Mouse (Mus musculus) liver, embryonic 13.5 days (tissue): Measurements from ENCODE around the gene Slc7a7. TPM values are rescaled to one million over a fixed set of nuclear protein-coding genes. Genes with fewer than 3 reads are reported as not detected.
A peak's percentile ranks its signal among the peaks of the same experiment; 100 is the strongest.

Source experiments
- ATAC-seq: fragments of 200-750 bp; cut with Nextera tagmentation; 2 replicates; pipeline ENCODE4 v1.8.0; 2017; ENCODE audit warnings: low read depth, mild to moderate bottlenecking, moderate number of reproducible peaks, moderate library complexity
- DNase-seq: peaks from one replicate; pipeline ENCODE4 v3.0.0; 2022
- H3K27ac ChIP-seq: fragments of 300-500 bp; sonication (generic); 2 replicates; pipeline ENCODE4 v1.5.1; 2015; ENCODE audit warnings: moderate library complexity, mild to moderate bottlenecking, inconsistent platforms
- H3K27me3 ChIP-seq: fragments of 300-500 bp; sonication (generic); 2 replicates; pipeline ENCODE4 v1.6.1; 2015; ENCODE audit warnings: mild to moderate bottlenecking, inconsistent platforms
- H3K36me3 ChIP-seq: fragments of 300-500 bp; sonication (generic); 2 replicates; pipeline ENCODE4 v1.6.1; 2015; ENCODE audit warnings: mild to moderate bottlenecking, inconsistent platforms
- H3K4me1 ChIP-seq: fragments of 300-500 bp; sonication (generic); replicated peaks from 2 replicates; pipeline ENCODE4 v1.6.1; 2015; ENCODE audit warnings: inconsistent platforms
- H3K4me2 ChIP-seq: fragments of 300-500 bp; sonication (generic); 2 replicates; pipeline ENCODE4 v1.6.1; 2015; ENCODE audit warnings: inconsistent platforms, mild to moderate bottlenecking, moderate library complexity
- H3K4me3 ChIP-seq: fragments of 300-500 bp; sonication (generic); replicated peaks from 2 replicates; pipeline ENCODE4 v1.5.1; 2015; ENCODE audit warnings: mild to moderate bottlenecking, inconsistent platforms
- H3K9ac ChIP-seq: fragments of 300-500 bp; sonication (generic); 2 replicates; pipeline ENCODE4 v1.6.1; 2015; ENCODE audit warnings: mild to moderate bottlenecking, inconsistent platforms
- H3K9me3 ChIP-seq: fragments of 300-500 bp; sonication (generic); replicated peaks from 2 replicates; pipeline ENCODE4 v1.6.1; 2016; ENCODE audit warnings: inconsistent platforms
- WGBS: fragments of 180-500 bp; shearing (Covaris S2); methylation state at CpG from one replicate; pipeline ENCODE4 v1.1.7; 2015; ENCODE audit not compliant: insufficient replicate concordance; 5-methylcytosine and 5-hydroxymethylcytosine counted together
- polyA plus RNA-seq: library from polyadenylated mRNA; unstranded; fragments of >200 nt; fragmentation: Nextera tagmentation; extraction: Ambion mirVana; gene quantifications from 2 replicates; pipeline ENCODE4 v1.2.1, GENCODE M21; 2015

Gene Slc7a7
- polyA plus RNA-seq, 1 experiment from 2014 or later, result 8.6 TPM

DNA sequence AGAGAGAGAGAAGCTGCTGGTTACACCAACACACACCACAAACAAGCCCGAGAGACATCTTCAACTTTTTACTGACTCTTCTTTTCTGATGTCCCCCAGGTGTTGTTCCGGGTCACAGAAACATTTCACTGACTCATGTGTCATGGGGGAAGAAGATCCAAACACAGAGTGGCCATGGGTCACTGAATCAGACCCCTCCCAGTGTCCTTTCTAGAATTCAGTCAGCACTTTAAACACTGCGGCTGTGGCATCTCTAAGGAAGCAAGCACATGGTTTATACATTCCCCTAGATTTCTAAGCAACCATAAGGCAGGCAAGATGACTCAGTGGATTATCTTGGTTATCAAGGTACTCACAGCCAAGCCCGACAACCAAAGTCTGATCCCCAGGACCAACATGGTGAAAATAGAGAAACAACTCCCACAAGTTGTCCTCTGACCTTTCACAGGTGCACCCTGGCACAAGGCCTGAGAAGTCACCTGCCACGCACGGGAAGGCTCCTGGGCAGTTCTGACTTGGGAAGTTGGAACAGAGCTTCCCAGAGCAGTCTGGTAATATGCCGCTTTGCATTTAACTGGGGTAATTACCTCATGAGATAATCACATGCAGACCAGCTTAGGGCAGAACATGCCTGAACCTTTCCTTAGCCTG, 31.5 kb downstream of the Slc7a7 start:
- Histone ChIP-seq H3K36me3 (no peaks in the 10 kb centered on the region), H3K9me3 (no peaks in the 10 kb centered on the region), H3K27ac (no peak overlapping the region), H3K4me1 (peaks cover 34% of the 10 kb centered on the region), H3K27me3 (no peaks in the 10 kb centered on the region), H3K4me3 (no peak overlapping the region), H3K4me2 (no peak overlapping the region), H3K9ac (no peak overlapping the region)
- DNase-seq, result no peak
- no peak for ATAC-seq
- WGBS, result 68% methylated on average over 7 of the region's 7 CpGs

- 45% methylated on average over 8 of the region's 8 CpGs for WGBS
- H3K4me3 ChIP-seq, result no peak overlapping the region
- H3K27me3 ChIP-seq, result no peaks in the 10 kb centered on the region
- ATAC-seq (peak; percentile 37; the same call in 1 of the 2 replicates), DNase-seq (no peak)
- no peak overlapping the region; the same call in 1 of the 2 replicates for H3K27ac ChIP-seq
- peaks cover 50% of the 10 kb centered on the region for H3K4me1 ChIP-seq
- H3K4me2 ChIP-seq, result no peak overlapping the region
- no peaks in the 10 kb centered on the region for H3K9me3 ChIP-seq
- no peak overlapping the region for H3K9ac ChIP-seq
- H3K36me3 ChIP-seq, result no peaks in the 10 kb centered on the region
These were observed 33.2 kb downstream of the Slc7a7 start for GRCm38 (mm10) chr14:54384396-54384795.

GRCm38 (mm10) chr14:54383355-54383771, 34.2 kb downstream of the Slc7a7 start:
- DNase-seq (no peak), ATAC-seq (peak; percentile 53)
- Histone ChIP-seq H3K9ac (no peak overlapping the region), H3K36me3 (no peaks in the 10 kb centered on the region), H3K4me2 (no peak overlapping the region), H3K4me3 (no peak overlapping the region), H3K27me3 (no peaks in the 10 kb centered on the region), H3K9me3 (no peaks in the 10 kb centered on the region), H3K27ac (peak overlapping the region; percentile 66), H3K4me1 (peaks cover 50% of the 10 kb centered on the region)
- WGBS, result 30% methylated on average over 4 of the region's 4 CpGs

DNA sequence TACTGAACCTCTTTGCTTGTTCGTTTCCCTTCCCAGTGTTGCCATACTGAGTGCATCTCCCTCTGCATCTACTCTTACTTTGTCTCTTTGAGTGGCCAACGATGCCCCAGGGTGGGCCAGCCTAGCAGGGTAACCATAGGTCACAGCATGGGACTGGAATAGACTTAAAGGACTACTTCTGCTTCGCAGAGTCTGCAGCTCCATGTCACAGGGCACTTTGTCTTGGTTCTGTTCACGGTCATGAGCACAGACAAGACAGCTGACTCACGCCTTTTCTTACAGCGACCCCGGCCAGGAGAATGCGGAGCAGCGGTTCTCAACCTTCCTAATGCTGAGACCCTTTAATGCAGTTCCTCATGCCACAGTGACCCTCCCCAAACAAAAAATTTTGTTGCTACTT, 34.9 kb downstream of the Slc7a7 start:
- no peak overlapping the region for H3K4me2 ChIP-seq
- H3K9ac ChIP-seq, result no peak overlapping the region
- 70% methylated on average over 9 of the region's 9 CpGs for WGBS
- no peak for DNase-seq
- H3K27me3 ChIP-seq, result no peaks in the 10 kb centered on the region
- H3K9me3 ChIP-seq, result no peaks in the 10 kb centered on the region
- peak overlapping the region; percentile 66; the same call in 1 of the 2 replicates for H3K27ac ChIP-seq
- H3K4me3 ChIP-seq, result no peak overlapping the region
- ATAC-seq, result no peak
- peaks cover 50% of the 10 kb centered on the region for H3K4me1 ChIP-seq
- H3K36me3 ChIP-seq, result no peaks in the 10 kb centered on the region

DNA sequence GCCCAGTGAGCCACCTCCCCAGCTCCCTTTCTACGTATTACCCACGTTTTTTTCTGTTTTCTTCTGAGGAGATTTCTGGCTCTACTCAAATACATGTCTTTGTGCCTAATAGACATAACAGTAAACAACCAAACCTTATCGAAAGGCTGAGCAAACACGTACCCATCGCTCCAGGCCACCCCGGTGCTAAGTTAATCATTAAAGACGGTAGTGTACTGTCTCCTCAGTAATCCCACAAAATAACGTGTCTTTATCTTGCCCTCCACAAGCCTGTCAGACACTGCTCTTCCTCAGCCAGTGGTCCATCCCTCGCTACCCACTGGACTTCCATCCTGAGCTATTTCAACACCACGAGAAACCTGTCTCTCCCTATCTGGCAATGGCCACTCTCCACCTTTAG, 35.8 kb downstream of the Slc7a7 start:
- no peak for ATAC-seq
- no peak for DNase-seq

GRCm38 (mm10) chr14:54380616-54381015, 37.0 kb downstream of the Slc7a7 start:
- no peak overlapping the region for H3K4me3 ChIP-seq
- no peak overlapping the region for H3K4me2 ChIP-seq
- H3K27me3 ChIP-seq, result no peaks in the 10 kb centered on the region
- peaks cover 50% of the 10 kb centered on the region for H3K4me1 ChIP-seq
- WGBS, result 71% methylated on average over 4 of the region's 4 CpGs
- H3K9me3 ChIP-seq, result no peaks in the 10 kb centered on the region
- DNase-seq (no peak), ATAC-seq (no peak)
- H3K27ac ChIP-seq, result no peak overlapping the region
- no peak overlapping the region for H3K9ac ChIP-seq
- H3K36me3 ChIP-seq, result no peaks in the 10 kb centered on the region

More for the DNA sequence above, 35.8 kb downstream of the Slc7a7 start:
- Histone ChIP-seq H3K9me3 (no peaks in the 10 kb centered on the region), H3K27me3 (no peaks in the 10 kb centered on the region), H3K27ac (peak overlapping the region; percentile 44), H3K36me3 (no peaks in the 10 kb centered on the region), H3K4me2 (no peak overlapping the region), H3K9ac (no peak overlapping the region), H3K4me3 (no peak overlapping the region), H3K4me1 (peaks cover 50% of the 10 kb centered on the region)
- WGBS, result 59% methylated on average over 10 of the region's 10 CpGs

DNA sequence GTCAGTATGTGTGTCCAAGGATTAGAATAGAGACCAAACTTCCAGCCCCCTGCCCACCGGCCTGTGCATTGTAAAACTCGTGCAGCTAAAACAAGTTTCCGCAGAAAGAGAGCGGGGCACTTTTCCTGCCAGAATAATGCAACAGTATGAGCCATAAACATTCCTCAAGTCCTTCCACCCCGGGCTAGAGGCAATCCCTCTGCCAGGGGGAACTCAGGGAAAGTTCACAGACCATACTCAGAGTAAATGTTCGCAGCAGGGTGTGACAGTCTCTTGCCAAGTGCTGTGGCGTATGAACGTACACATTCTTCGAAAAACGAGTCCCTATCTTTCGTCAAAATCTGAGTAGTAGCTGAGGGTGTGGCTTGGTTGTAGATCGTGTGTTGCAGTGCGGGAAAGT, 38.0 kb downstream of the Slc7a7 start:
- no peaks in the 10 kb centered on the region for H3K9me3 ChIP-seq
- H3K4me3 ChIP-seq, result no peak overlapping the region
- no peaks in the 10 kb centered on the region for H3K36me3 ChIP-seq
- H3K27ac ChIP-seq, result no peak overlapping the region
- WGBS, result 52% methylated on average over 13 of the region's 13 CpGs
- peaks cover 49% of the 10 kb centered on the region for H3K4me1 ChIP-seq
- DNase-seq (no peak), ATAC-seq (no peak)
- no peak overlapping the region for H3K9ac ChIP-seq
- no peak overlapping the region for H3K4me2 ChIP-seq
- no peaks in the 10 kb centered on the region for H3K27me3 ChIP-seq

GRCm38 (mm10) chr14:54377166-54377565, 40.4 kb downstream of the Slc7a7 start:
- no peaks in the 10 kb centered on the region for H3K9me3 ChIP-seq
- DNase-seq (no peak), ATAC-seq (no peak)
- no peak overlapping the region for H3K4me3 ChIP-seq
- H3K4me1 ChIP-seq, result peaks cover 25% of the 10 kb centered on the region
- H3K36me3 ChIP-seq, result peaks cover 10% of the 10 kb centered on the region
- no peak overlapping the region for H3K9ac ChIP-seq
- H3K4me2 ChIP-seq, result no peak overlapping the region
- H3K27me3 ChIP-seq, result no peaks in the 10 kb centered on the region
- WGBS, result 62% methylated on average over 6 of the region's 6 CpGs
- H3K27ac ChIP-seq, result no peak overlapping the region

- ATAC-seq (no peak), DNase-seq (no peak)
- WGBS, result 49% methylated on average over 3 of the region's 3 CpGs
These were observed 41.7 kb downstream of the Slc7a7 start for GRCm38 (mm10) chr14:54375916-54376315.

GRCm38 (mm10) chr14:54372923-54373322, 44.7 kb downstream of the Slc7a7 start:
- no peaks in the 10 kb centered on the region for H3K9me3 ChIP-seq
- no peak for ATAC-seq
- no peak overlapping the region for H3K9ac ChIP-seq
- no peak overlapping the region for H3K4me2 ChIP-seq
- H3K27ac ChIP-seq, result no peak overlapping the region
- WGBS, result 84% methylated on average over 9 of the region's 9 CpGs
- no peak for DNase-seq
- H3K36me3 ChIP-seq, result peaks cover 48% of the 10 kb centered on the region
- H3K4me1 ChIP-seq, result no peaks in the 10 kb centered on the region
- H3K4me3 ChIP-seq, result no peak overlapping the region
- H3K27me3 ChIP-seq, result no peaks in the 10 kb centered on the region

More at GRCm38 (mm10) chr14:54375916-54376315, 41.7 kb downstream of the Slc7a7 start:
- no peak overlapping the region for H3K27ac ChIP-seq
- peaks cover 19% of the 10 kb centered on the region for H3K36me3 ChIP-seq
- H3K9me3 ChIP-seq, result no peaks in the 10 kb centered on the region
- H3K4me1 ChIP-seq, result peaks cover 14% of the 10 kb centered on the region; the same call in 1 of the 2 replicates
- H3K4me3 ChIP-seq, result no peak overlapping the region
- H3K27me3 ChIP-seq, result no peaks in the 10 kb centered on the region
- H3K4me2 ChIP-seq, result no peak overlapping the region
- H3K9ac ChIP-seq, result no peak overlapping the region

- DNase-seq (no peak), ATAC-seq (no peak)
- Histone ChIP-seq H3K27ac (no peak overlapping the region), H3K9me3 (no peaks in the 10 kb centered on the region), H3K9ac (no peak overlapping the region), H3K36me3 (peaks cover 63% of the 10 kb centered on the region), H3K4me2 (no peak overlapping the region), H3K27me3 (no peaks in the 10 kb centered on the region), H3K4me3 (no peak overlapping the region), H3K4me1 (no peaks in the 10 kb centered on the region)
- WGBS, result 93% methylated on average over 10 of the region's 10 CpGs
These were observed 46.1 kb downstream of the Slc7a7 start for GRCm38 (mm10) chr14:54371460-54371859.

DNA sequence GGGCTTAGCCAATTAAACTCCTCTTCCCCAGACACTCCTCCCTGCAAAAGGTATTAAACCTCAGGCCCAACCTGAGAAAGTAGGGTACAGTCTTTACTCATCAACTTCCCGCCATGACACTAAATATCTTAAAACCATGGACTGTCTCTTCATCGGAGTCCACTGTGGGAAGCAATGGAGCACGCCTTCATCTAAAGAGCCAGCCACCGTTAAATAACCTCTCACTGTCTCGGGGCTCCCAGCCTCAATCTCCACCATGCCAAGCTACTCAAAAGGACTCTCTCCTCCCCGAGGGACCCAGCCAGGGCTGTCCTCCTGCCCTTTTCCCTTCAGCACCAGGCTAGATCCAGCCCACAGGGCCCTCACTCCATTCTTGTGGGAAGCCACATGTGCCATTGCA, 47.0 kb downstream of the Slc7a7 start:
- Histone ChIP-seq H3K4me1 (no peaks in the 10 kb centered on the region), H3K27ac (no peak overlapping the region), H3K27me3 (no peaks in the 10 kb centered on the region), H3K9ac (no peak overlapping the region), H3K36me3 (peaks cover 69% of the 10 kb centered on the region), H3K4me2 (no peak overlapping the region), H3K9me3 (no peaks in the 10 kb centered on the region), H3K4me3 (no peak overlapping the region)
- WGBS, result 80% methylated on average over 6 of the region's 6 CpGs
- ATAC-seq, result no peak
- DNase-seq, result no peak
